Mouse (Mus musculus): Measurements from ENCODE around the gene Fam192a. TPM values are rescaled to one million over a fixed set of nuclear protein-coding genes. Genes with fewer than 3 reads are reported as not detected.

Gene Fam192a
- polyA plus RNA-seq (2015; fragmentation: Nextera tagmentation; extraction: Ambion mirVana): 75.0 and 75.2 TPM in 2 replicates

GRCm38 (mm10) chr8:94601607-94602385, at the start of gene Fam192a, which contains the start of gene Rspry1:
Fam192a (minus strand) TSS chr8:94601997.
Rspry1 (plus strand) TSS chr8:94601937.
- ATAC-seq (replicated peaks): peak; percentile 99
- no peaks in the 10 kb centered on the region for H3K9me3 ChIP-seq
- no peaks in the 10 kb centered on the region for H3K36me3 ChIP-seq (replicated peaks)
- H3K9ac ChIP-seq: peak within 1 kb of the TSS; percentile 87
- peaks cover 34% of the 10 kb centered on the region for H3K4me1 ChIP-seq
- H3K27me3 ChIP-seq (replicated peaks): no peaks in the 10 kb centered on the region
- H3K27ac ChIP-seq: peak within 1 kb of the TSS; percentile 92
- WGBS: under 1% methylated on average over 53 of the region's 55 CpGs
- peak within 1 kb of the TSS; percentile 95 for H3K4me2 ChIP-seq
- H3K4me3 ChIP-seq: peak within 1 kb of the TSS; percentile 85

- no peaks in the 10 kb centered on the region for H3K27me3 ChIP-seq (replicated peaks)
- peaks cover 49% of the 10 kb centered on the region; the same call in 1 of the 2 replicates for H3K36me3 ChIP-seq (replicated peaks)
- no peak overlapping the region for H3K9ac ChIP-seq
- H3K9me3 ChIP-seq: no peaks in the 10 kb centered on the region
- WGBS: 40% methylated on average over 3 of the region's 3 CpGs
- no peak overlapping the region for H3K4me2 ChIP-seq
- H3K4me3 ChIP-seq: no peak overlapping the region
- ATAC-seq (replicated peaks): no peak
- no peaks in the 10 kb centered on the region for H3K4me1 ChIP-seq
- no peak overlapping the region for H3K27ac ChIP-seq
These were observed 47.7 kb upstream of the Fam192a start for GRCm38 (mm10) chr8:94649496-94649895.

- Histone ChIP-seq H3K27ac (no peak overlapping the region), H3K9me3 (no peaks in the 10 kb centered on the region), H3K9ac (no peak overlapping the region), H3K4me1 (no peaks in the 10 kb centered on the region), H3K4me3 (no peak overlapping the region), H3K4me2 (no peak overlapping the region), H3K36me3 (replicated peaks) (peaks cover 47% of the 10 kb centered on the region), H3K27me3 (replicated peaks) (no peaks in the 10 kb centered on the region)
- no peak for ATAC-seq (replicated peaks)
- WGBS: 91% methylated on average over 3 of the region's 3 CpGs
These were observed 44.4 kb upstream of the Fam192a start for GRCm38 (mm10) chr8:94646165-94646564.

GRCm38 (mm10) chr8:94645202-94645601, 43.4 kb upstream of the Fam192a start:
- no peak overlapping the region for H3K9ac ChIP-seq
- H3K9me3 ChIP-seq: no peaks in the 10 kb centered on the region
- H3K4me2 ChIP-seq: no peak overlapping the region
- no peaks in the 10 kb centered on the region for H3K27me3 ChIP-seq (replicated peaks)
- H3K27ac ChIP-seq: no peak overlapping the region
- 69% methylated on average over 1 of the region's 1 CpGs for WGBS
- H3K36me3 ChIP-seq (replicated peaks): peaks cover 54% of the 10 kb centered on the region
- H3K4me3 ChIP-seq: no peak overlapping the region
- no peak for ATAC-seq (replicated peaks)
- H3K4me1 ChIP-seq: no peaks in the 10 kb centered on the region

- H3K36me3 ChIP-seq (replicated peaks): peaks cover 64% of the 10 kb centered on the region
- H3K9me3 ChIP-seq: no peaks in the 10 kb centered on the region
These were observed 40.1 kb upstream of the Fam192a start for GRCm38 (mm10) chr8:94641938-94642337.

GRCm38 (mm10) chr8:94641183-94641582, 39.4 kb upstream of the Fam192a start:
- Histone ChIP-seq H3K27ac (no peak overlapping the region), H3K9ac (no peak overlapping the region), H3K4me3 (no peak overlapping the region), H3K4me2 (no peak overlapping the region), H3K36me3 (replicated peaks) (peaks cover 63% of the 10 kb centered on the region), H3K27me3 (replicated peaks) (no peaks in the 10 kb centered on the region), H3K9me3 (no peaks in the 10 kb centered on the region), H3K4me1 (no peaks in the 10 kb centered on the region)
- ATAC-seq (replicated peaks): no peak
- 98% methylated on average over 2 of the region's 2 CpGs for WGBS

More at GRCm38 (mm10) chr8:94641938-94642337, 40.1 kb upstream of the Fam192a start:
- Histone ChIP-seq H3K27ac (no peak overlapping the region), H3K4me1 (no peaks in the 10 kb centered on the region), H3K4me2 (no peak overlapping the region), H3K9ac (no peak overlapping the region), H3K27me3 (replicated peaks) (no peaks in the 10 kb centered on the region), H3K4me3 (no peak overlapping the region)
- ATAC-seq (replicated peaks): no peak
- WGBS: 90% methylated on average over 3 of the region's 3 CpGs

GRCm38 (mm10) chr8:94634211-94634610, 32.4 kb upstream of the Fam192a start:
- H3K9me3 ChIP-seq: no peaks in the 10 kb centered on the region
- no peaks in the 10 kb centered on the region for H3K27me3 ChIP-seq (replicated peaks)
- peaks cover 60% of the 10 kb centered on the region; the same call in 1 of the 2 replicates for H3K36me3 ChIP-seq (replicated peaks)
- ATAC-seq (replicated peaks): no peak
- no peaks in the 10 kb centered on the region for H3K4me1 ChIP-seq
- H3K9ac ChIP-seq: no peak overlapping the region
- H3K4me3 ChIP-seq: no peak overlapping the region
- no peak overlapping the region for H3K4me2 ChIP-seq
- no peak overlapping the region for H3K27ac ChIP-seq

GRCm38 (mm10) chr8:94633564-94634194, 31.9 kb upstream of the Fam192a start:
- Histone ChIP-seq H3K9ac (no peak overlapping the region), H3K36me3 (replicated peaks) (peaks cover 55% of the 10 kb centered on the region; the same call in 1 of the 2 replicates), H3K27me3 (replicated peaks) (no peaks in the 10 kb centered on the region), H3K4me2 (no peak overlapping the region), H3K9me3 (no peaks in the 10 kb centered on the region), H3K4me3 (no peak overlapping the region), H3K4me1 (no peaks in the 10 kb centered on the region), H3K27ac (no peak overlapping the region)
- no peak for ATAC-seq (replicated peaks)
- WGBS: 93% methylated on average over 2 of the region's 2 CpGs

GRCm38 (mm10) chr8:94624885-94625284, 23.1 kb upstream of the Fam192a start:
- no peaks in the 10 kb centered on the region for H3K4me1 ChIP-seq
- ATAC-seq (replicated peaks): no peak
- H3K27me3 ChIP-seq (replicated peaks): no peaks in the 10 kb centered on the region
- 87% methylated on average over 1 of the region's 1 CpGs for WGBS
- no peak overlapping the region for H3K9ac ChIP-seq
- H3K4me2 ChIP-seq: no peak overlapping the region
- peaks cover 6% of the 10 kb centered on the region; the same call in 1 of the 2 replicates for H3K36me3 ChIP-seq (replicated peaks)
- H3K9me3 ChIP-seq: no peaks in the 10 kb centered on the region
- H3K27ac ChIP-seq: no peak overlapping the region
- H3K4me3 ChIP-seq: no peak overlapping the region

GRCm38 (mm10) chr8:94607064-94607463, 5.3 kb upstream of the Fam192a start:
- no peaks in the 10 kb centered on the region for H3K27me3 ChIP-seq (replicated peaks)
- no peak overlapping the region for H3K4me3 ChIP-seq
- no peak overlapping the region for H3K27ac ChIP-seq
- H3K9ac ChIP-seq: no peak overlapping the region
- ATAC-seq (replicated peaks): no peak
- 0 out of 2 replicates have a peak, but pooled peaks cover 4% of the 10 kb centered on the region for H3K36me3 ChIP-seq (replicated peaks)
- WGBS: 94% methylated on average over 5 of the region's 5 CpGs
- H3K4me1 ChIP-seq: peaks cover 15% of the 10 kb centered on the region
- H3K9me3 ChIP-seq: no peaks in the 10 kb centered on the region
- H3K4me2 ChIP-seq: no peak overlapping the region

- no peak for ATAC-seq (replicated peaks)
- H3K27ac ChIP-seq: no peak overlapping the region
- H3K9ac ChIP-seq: no peak overlapping the region
- 0 out of 2 replicates have a peak, but pooled peaks cover 4% of the 10 kb centered on the region for H3K36me3 ChIP-seq (replicated peaks)
- H3K4me3 ChIP-seq: no peak overlapping the region
- H3K4me1 ChIP-seq: peaks cover 32% of the 10 kb centered on the region
- H3K9me3 ChIP-seq: no peaks in the 10 kb centered on the region
- no peaks in the 10 kb centered on the region for H3K27me3 ChIP-seq (replicated peaks)
- WGBS: 85% methylated on average over 2 of the region's 2 CpGs
- H3K4me2 ChIP-seq: peak overlapping the region; percentile 95; the same call in 1 of the 2 replicates
These were observed 2.2 kb upstream of the Fam192a start for GRCm38 (mm10) chr8:94604030-94604429.

- ATAC-seq (replicated peaks): peak; percentile 7; the same call in 1 of the 2 replicates
- Histone ChIP-seq H3K36me3 (replicated peaks) (0 out of 2 replicates have a peak, but pooled peaks cover 4% of the 10 kb centered on the region), H3K9ac (peak overlapping the region; percentile 87), H3K4me1 (peaks cover 34% of the 10 kb centered on the region), H3K27me3 (replicated peaks) (no peaks in the 10 kb centered on the region), H3K9me3 (no peaks in the 10 kb centered on the region), H3K4me3 (peak overlapping the region; percentile 85), H3K4me2 (peak overlapping the region; percentile 95), H3K27ac (peak overlapping the region; percentile 92)
- WGBS: under 1% methylated on average over 31 of the region's 31 CpGs
These were observed 804 bp upstream of the Fam192a start for GRCm38 (mm10) chr8:94602471-94603131.
